Comparison of ENCODE assay signal across 13 mouse cellular contexts in the genomic region with DNA sequence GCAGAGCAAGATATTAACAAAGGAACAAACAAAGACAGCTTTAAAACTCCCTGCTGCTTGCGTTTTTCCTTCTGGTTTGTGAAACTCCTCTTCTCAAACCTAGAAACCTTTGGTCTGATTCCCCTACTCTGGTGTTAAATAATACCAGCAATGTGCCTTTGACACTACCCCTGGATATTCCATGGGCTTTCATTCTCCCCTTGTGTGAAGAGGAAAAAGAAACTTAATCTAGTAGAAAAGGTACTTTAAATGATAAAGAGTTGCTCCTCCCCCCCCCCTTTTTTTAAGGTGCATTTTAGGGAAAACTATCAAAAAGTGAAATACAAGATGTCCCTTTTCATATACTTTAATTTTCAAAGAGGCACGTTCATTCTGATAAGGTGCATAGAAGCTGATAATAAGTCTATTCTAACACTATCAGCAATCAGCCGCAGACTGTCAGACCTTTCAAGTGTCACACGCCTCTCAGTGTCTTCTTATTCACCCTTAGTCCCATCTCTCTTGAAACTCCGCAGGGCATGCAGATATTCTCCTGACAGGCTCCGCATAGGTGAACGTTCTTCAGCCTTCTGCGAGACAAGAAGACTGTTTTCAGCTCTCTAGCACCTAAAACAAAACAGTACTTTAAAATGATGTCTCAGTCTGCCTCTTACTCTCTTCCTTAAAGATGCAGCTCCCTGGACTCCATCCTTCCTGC.
A peak's percentile ranks its signal among the peaks of the same experiment; 100 is the strongest.
DNase-seq lines count a peak whose midpoint lies in the region; ATAC-seq and TF ChIP-seq lines count a peak whose summit lies in the region.
"Had no signal": no experiment of that assay in that cellular context is flagged by ENCODE, and none has a peak within 500 bp of the region (broad histone marks: within the 10 kb centered on the region; RNA-seq: fewer than 3 reads in every experiment).

No protein-coding gene starts in this region.

- TF ChIP-seq CTCF in layer of hippocampus, adult 2 months (conservative IDR thresholded peaks at IDR 0.05): no peak

- H3K4me1 ChIP-seq in forebrain, embryonic 13.5 days: peaks cover 20% of the 10 kb centered on the region
- H3K4me1 ChIP-seq in hindbrain, embryonic 16.5 days (ENCODE audit: control insufficient read depth, insufficient read depth, low read depth, low read length): peaks cover 7% of the 10 kb centered on the region
- no peaks in the 10 kb centered on the region for H3K4me1 ChIP-seq in stomach, embryonic 14.5 days (ENCODE audit: control insufficient read depth, insufficient read depth, low read length)
- H3K4me1 ChIP-seq: liver, embryonic 13.5 days had no signal

- peak; percentile 23; the same call in 1 of the 2 replicates for ATAC-seq in forebrain, embryonic 13.5 days
- peak; percentile 58 for ATAC-seq in hindbrain, embryonic 16.5 days
- no peak for ATAC-seq in stomach, embryonic 14.5 days (ENCODE audit: insufficient number of reproducible peaks, insufficient read depth, low FRiP score, low read depth)

- WGBS in forebrain, embryonic 13.5 days: 20% methylated on average over 8 of the region's 8 CpGs
- WGBS in hindbrain, embryonic 16.5 days: 30% methylated on average over 8 of the region's 8 CpGs
- WGBS in stomach, embryonic 14.5 days: 46% methylated on average over 8 of the region's 8 CpGs

- H3K4me2 ChIP-seq in forebrain, embryonic 13.5 days: peak overlapping the region; percentile 17; the same call in 1 of the 2 replicates
- H3K4me2 ChIP-seq in hindbrain, embryonic 16.5 days (ENCODE audit: low read length): peak overlapping the region; percentile 31
- 0 out of 2 replicates have a peak overlapping the region, but pooled peaks have one; percentile 27 for H3K4me2 ChIP-seq in stomach, embryonic 14.5 days (replicated peaks; ENCODE audit: low read depth, low read length)
- H3K4me2 ChIP-seq: liver, embryonic 13.5 days had no signal

- no peaks in the 10 kb centered on the region for H3K9me3 ChIP-seq in forebrain, embryonic 13.5 days (replicated peaks)
- H3K9me3 ChIP-seq in hindbrain, embryonic 16.5 days (ENCODE audit: control insufficient read depth, low read length): no peaks in the 10 kb centered on the region
- H3K9me3 ChIP-seq in stomach, embryonic 14.5 days (ENCODE audit: control insufficient read depth, low read depth, low read length): no peaks in the 10 kb centered on the region
- H3K9me3 ChIP-seq: liver, embryonic 13.5 days had no signal

- no peaks in the 10 kb centered on the region for H3K27me3 ChIP-seq in forebrain, embryonic 13.5 days
- H3K27me3 ChIP-seq in hindbrain, embryonic 16.5 days (replicated peaks; ENCODE audit: control insufficient read depth, insufficient read depth, low read length): no peaks in the 10 kb centered on the region
- no peaks in the 10 kb centered on the region for H3K27me3 ChIP-seq in stomach, embryonic 14.5 days (ENCODE audit: control insufficient read depth, insufficient read depth, low read length)
- H3K27me3 ChIP-seq: liver, embryonic 13.5 days had no signal

- DNase-seq in layer of hippocampus, adult 2 months (ENCODE audit: low spot score in 2 of 2): no peak
- no peak for DNase-seq in layer of hippocampus, adult 8-10 months (ENCODE audit: low spot score in 2 of 2)
- no peak for DNase-seq in gastrocnemius, postnatal 25 days
- no peak for DNase-seq in adrenal gland, adult 18-20 months (ENCODE audit: low spot score in 2 of 2)
- DNase-seq: cerebellum, postnatal 25 days; heart, adult 18-20 months; heart, postnatal 14 days; kidney, adult 2 months; liver, embryonic 13.5 days; thymus, postnatal 14 days had no signal

- H3K36me3 ChIP-seq in forebrain, embryonic 13.5 days (ENCODE audit: poor library complexity, severe bottlenecking): no peaks in the 10 kb centered on the region
- H3K36me3 ChIP-seq in hindbrain, embryonic 16.5 days (ENCODE audit: control insufficient read depth, insufficient read depth, low read length): no peaks in the 10 kb centered on the region
- no peaks in the 10 kb centered on the region for H3K36me3 ChIP-seq in stomach, embryonic 14.5 days (ENCODE audit: control insufficient read depth, insufficient read depth, low read length)
- H3K36me3 ChIP-seq: liver, embryonic 13.5 days had no signal

- H3K9ac ChIP-seq in forebrain, embryonic 13.5 days: no peak overlapping the region
- no peak overlapping the region; the same call in 1 of the 2 replicates for H3K9ac ChIP-seq in hindbrain, embryonic 16.5 days (ENCODE audit: low read depth, low read length)
- no peak overlapping the region for H3K9ac ChIP-seq in stomach, embryonic 14.5 days (replicated peaks; ENCODE audit: low read depth, low read length)
- H3K9ac ChIP-seq: liver, embryonic 13.5 days had no signal

- H3K27ac ChIP-seq in layer of hippocampus, adult 2 months: peak overlapping the region; percentile 89
- peak overlapping the region; percentile 63 for H3K27ac ChIP-seq in forebrain, embryonic 13.5 days
- H3K27ac ChIP-seq in hindbrain, embryonic 16.5 days (ENCODE audit: low read depth, low read length): peak overlapping the region; percentile 63; the same call in 1 of the 2 replicates
- no peak overlapping the region; the same call in 1 of the 2 replicates for H3K27ac ChIP-seq in stomach, embryonic 14.5 days (ENCODE audit: low read length)
- H3K27ac ChIP-seq: liver, embryonic 13.5 days had no signal

- peak overlapping the region; percentile 24; the same call in 1 of the 2 replicates for H3K4me3 ChIP-seq in layer of hippocampus, adult 2 months
- H3K4me3 ChIP-seq in forebrain, embryonic 13.5 days: no peak overlapping the region
- no peak overlapping the region for H3K4me3 ChIP-seq in hindbrain, embryonic 16.5 days (ENCODE audit: low read length)
- no peak overlapping the region for H3K4me3 ChIP-seq in stomach, embryonic 14.5 days (ENCODE audit: low read depth, low read length)
- H3K4me3 ChIP-seq: liver, embryonic 13.5 days had no signal
